Mouse (Mus musculus) frontal cortex, postnatal 36 days (tissue): ENCODE results near the gene Pxylp1.

Experiments used
- DNase-seq, 2 experiments: peaks; one replicate each; pipeline ENCODE4 v3.0.0; 2022; ENCODE audit warnings: low spot score in 2 of 2

Pxylp1 gene

DNA sequence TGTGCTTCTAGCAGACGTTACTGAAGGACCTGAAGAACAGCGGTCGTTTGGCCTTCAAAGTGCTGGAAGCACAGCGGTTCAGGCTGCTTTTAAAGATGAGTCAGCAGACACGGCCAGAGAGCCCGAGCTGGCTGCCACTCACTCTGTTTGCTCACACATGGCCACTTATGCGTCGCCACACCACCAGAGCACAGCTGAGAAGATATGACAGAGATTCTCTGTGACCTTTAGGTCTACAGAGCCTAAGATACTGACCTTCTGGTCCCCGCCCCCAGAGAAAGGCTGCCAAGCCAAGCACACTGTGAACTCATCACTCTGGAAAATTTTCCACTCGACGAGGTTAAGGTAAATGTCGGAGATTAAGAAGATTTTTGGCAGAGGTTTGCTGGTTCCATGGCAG, 68.4 kb downstream of the Pxylp1 start:
- DNase-seq = no peak

GRCm38 (mm10) chr9:96823541-96823940, 68.9 kb downstream of the Pxylp1 start:
- DNase-seq = no peak

- no peak for DNase-seq
Measured at GRCm38 (mm10) chr9:96823005-96823404, 69.5 kb downstream of the Pxylp1 start.

- DNase-seq = no peak
Measured at GRCm38 (mm10) chr9:96818822-96819481, 73.5 kb downstream of the Pxylp1 start.

- peak; percentile 50 to 81 for DNase-seq
Measured at GRCm38 (mm10) chr9:96818128-96818821, 74.2 kb downstream of the Pxylp1 start.

DNA sequence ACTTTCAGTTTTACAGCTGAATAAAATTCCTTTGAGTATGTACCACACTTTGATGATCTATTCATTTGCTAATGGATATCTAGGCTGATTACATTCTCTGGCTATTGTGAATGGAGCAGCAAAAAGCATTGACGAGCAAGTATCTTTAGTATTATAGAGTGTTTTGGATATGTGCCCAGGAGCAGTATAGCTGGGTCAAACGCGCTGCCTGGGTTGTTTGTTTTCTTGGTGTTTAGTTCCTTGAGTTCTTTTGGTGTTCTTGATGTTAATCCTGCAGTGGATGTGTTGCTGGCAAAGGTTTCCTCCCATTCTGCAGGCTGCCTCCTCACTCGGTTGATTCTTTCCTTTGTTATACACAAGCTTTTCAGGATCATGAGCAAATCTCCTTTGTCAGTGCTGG, 80.5 kb downstream of the Pxylp1 start:
- DNase-seq = no peak

- peak in 1 of 2 experiments; percentile 10 for DNase-seq
Measured at GRCm38 (mm10) chr9:96800131-96800825, 92.2 kb downstream of the Pxylp1 start.

GRCm38 (mm10) chr9:96797311-96797710, 95.2 kb downstream of the Pxylp1 start:
- DNase-seq = no peak

GRCm38 (mm10) chr9:96795399-96795928, 97.0 kb downstream of the Pxylp1 start:
- DNase-seq = peak; percentile 45 to 46

DNA sequence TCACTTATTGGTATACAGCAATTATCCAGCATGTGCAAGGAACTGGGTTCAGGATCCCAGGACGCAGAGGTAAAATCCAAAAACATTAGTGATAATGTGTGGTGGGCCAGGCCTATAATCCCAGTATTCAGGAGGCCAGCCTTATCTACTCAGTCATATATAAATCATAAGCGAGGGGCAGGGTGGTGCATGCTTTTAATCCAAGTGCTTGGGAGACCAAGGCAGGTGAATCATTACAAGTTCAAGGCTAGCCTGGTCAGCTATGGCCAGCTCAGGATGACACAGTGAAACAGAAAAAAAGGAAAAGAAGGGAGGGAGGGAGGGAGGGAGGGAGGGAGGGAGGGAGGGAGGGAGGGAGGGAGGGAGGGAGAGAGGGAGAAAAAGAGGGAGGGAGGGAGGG, 97.9 kb downstream of the Pxylp1 start:
- DNase-seq = no peak

GRCm38 (mm10) chr9:96792543-96792942, 99.9 kb downstream of the Pxylp1 start:
- DNase-seq = no peak

DNA sequence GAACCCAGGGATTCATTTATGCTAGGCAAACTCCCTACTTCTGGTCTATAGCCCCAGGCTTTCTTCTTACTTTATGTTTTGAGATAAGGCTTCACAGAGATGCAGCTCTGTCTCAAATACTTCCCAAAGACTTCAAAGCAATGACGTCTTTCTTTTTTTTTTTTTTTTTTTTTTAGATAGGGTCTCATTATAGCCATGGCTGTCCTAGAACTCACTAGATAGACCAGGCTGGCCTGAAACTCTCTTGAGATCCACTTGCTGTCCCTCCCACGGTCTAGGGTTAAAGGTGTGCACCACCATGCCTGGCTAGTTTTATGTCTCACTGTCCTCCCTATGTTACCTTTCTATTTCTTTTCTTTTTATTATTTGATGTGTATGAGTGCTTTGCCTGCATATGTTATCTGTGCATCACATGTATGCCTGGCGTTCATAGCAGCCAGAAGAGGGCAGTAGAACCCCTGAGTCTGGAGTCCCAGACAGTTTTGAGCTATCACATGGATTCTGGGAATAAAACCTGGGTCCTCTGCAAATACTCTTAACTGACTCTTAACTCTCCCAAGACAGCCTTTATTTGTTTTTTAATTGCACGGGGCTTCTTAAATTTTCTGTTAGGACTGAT, 102.0 kb downstream of the Pxylp1 start:
- DNase-seq = no peak

- no peak for DNase-seq
Measured at GRCm38 (mm10) chr9:96789906-96790305, 102.6 kb downstream of the Pxylp1 start.

GRCm38 (mm10) chr9:96787797-96788196, 104.7 kb downstream of the Pxylp1 start:
- no peak for DNase-seq

- DNase-seq = no peak
Measured at GRCm38 (mm10) chr9:96785871-96786342, 106.6 kb downstream of the Pxylp1 start.

DNA sequence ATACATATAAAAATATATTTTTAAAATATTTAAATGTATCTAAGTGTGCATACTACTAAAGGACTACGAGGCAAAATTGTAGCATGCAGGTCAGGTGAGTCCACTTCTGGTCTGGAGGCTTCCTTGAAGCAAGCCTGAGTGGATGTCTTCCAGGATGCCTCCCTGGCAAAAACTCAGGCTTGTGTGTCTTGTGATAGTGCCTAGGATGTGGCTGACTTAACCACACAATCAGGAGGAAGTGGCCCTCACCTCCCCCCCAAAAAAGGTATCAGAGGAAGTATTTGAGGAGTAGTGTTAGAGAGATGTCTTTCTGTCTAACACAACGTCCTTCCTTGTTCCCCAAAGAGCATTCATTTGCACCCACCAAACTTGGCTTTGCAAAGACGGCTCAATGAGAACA, 107.3 kb downstream of the Pxylp1 start:
- DNase-seq = no peak

GRCm38 (mm10) chr9:96783667-96784066, 108.8 kb downstream of the Pxylp1 start:
- no peak for DNase-seq

DNA sequence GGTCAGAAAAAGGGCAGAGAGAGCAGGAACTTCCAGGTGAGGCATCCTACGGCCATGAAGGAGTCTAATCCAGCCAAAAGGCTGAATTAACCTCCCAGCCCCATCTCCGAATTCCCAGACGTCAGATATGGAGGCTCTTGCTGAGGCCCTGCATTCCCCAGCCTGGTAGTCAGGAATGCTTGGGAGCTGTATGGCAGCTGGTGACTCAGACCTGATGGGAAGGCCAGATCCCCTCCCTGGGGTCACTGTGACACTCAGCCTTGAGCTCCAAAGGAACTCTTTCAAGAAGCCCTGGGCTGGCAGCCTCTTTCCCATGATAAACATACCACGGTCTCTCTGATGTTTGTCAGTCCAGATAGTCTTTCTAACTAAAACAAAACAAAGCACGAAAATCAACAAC, 109.2 kb downstream of the Pxylp1 start:
- DNase-seq = no peak

- peak in 1 of 2 experiments; percentile 8 for DNase-seq
Measured at GRCm38 (mm10) chr9:96782062-96782461, 110.4 kb downstream of the Pxylp1 start.
